Mouse (Mus musculus) megakaryocyte progenitor cell, adult 5-6 weeks (primary cell): Measurements from ENCODE around the gene D6Ertd527e. TPM values are rescaled to one million over a fixed set of nuclear protein-coding genes. Genes with fewer than 3 reads are reported as not detected.

ENCODE experiments used
- ATAC-seq: replicated peaks from 2 replicates; pipeline ENCODE4 v1.8.0; 2016; ENCODE audit warnings: mild to moderate bottlenecking, moderate TSS enrichment, inconsistent platforms; ENCODE audit not compliant: poor library complexity
- total RNA-seq, 2 experiments: library from RNA; stranded (forward) in 1 of 2; stranded (reverse) in 1 of 2; fragments of 157-497, 149-512 nt in 1 of 2; fragments of 200-1000 nt in 1 of 2; gene quantifications; 2 replicates each; pipeline versions ENCODE4 v1.2.3 to v1.2.4; 2015 to 2017

Gene D6Ertd527e
- total RNA-seq, 2 experiments from 2014 or later: not detected

- ATAC-seq: no peak
Measured at GRCm38 (mm10) chr6:87147921-87148320, 43.4 kb downstream of the D6Ertd527e start.

GRCm38 (mm10) chr6:87150471-87150870 lies 45.9 kb downstream of the D6Ertd527e start:
- no peak for ATAC-seq

- ATAC-seq: no peak
Measured at GRCm38 (mm10) chr6:87151427-87151826, 46.9 kb downstream of the D6Ertd527e start.

GRCm38 (mm10) chr6:87152461-87153230 lies 48.1 kb downstream of the D6Ertd527e start:
- ATAC-seq: peak; percentile 97

GRCm38 (mm10) chr6:87153231-87153580 lies 48.7 kb downstream of the D6Ertd527e start:
- ATAC-seq: peak; percentile 23

- ATAC-seq: no peak
Measured at GRCm38 (mm10) chr6:87153836-87154235, 49.3 kb downstream of the D6Ertd527e start.

GRCm38 (mm10) chr6:87158062-87158623 lies 53.6 kb downstream of the D6Ertd527e start:
- no peak for ATAC-seq

- no peak for ATAC-seq
Measured at GRCm38 (mm10) chr6:87160196-87160595, 55.6 kb downstream of the D6Ertd527e start.

- ATAC-seq: no peak
Measured at GRCm38 (mm10) chr6:87161391-87162263, 57.1 kb downstream of the D6Ertd527e start.

Other genes with a start within 250 kb of the D6Ertd527e start
- 104 and 108 TPM in 2 replicates for gene Nfu1, start 95.5 kb upstream of the D6Ertd527e start, total RNA-seq (2015)
- 76.0 and 86.0 TPM in 2 replicates for gene Nfu1, start 95.5 kb upstream of the D6Ertd527e start, total RNA-seq (2017)
- gene Gfpt1, start 61.9 kb upstream of the D6Ertd527e start, total RNA-seq (2015): 22.2 and 26.3 TPM in 2 replicates
- 15.0 and 21.9 TPM in 2 replicates for gene Gfpt1, start 61.9 kb upstream of the D6Ertd527e start, total RNA-seq (2017)
- gene Antxr1, start 231.1 kb downstream of the D6Ertd527e start, total RNA-seq (2015): 1.2 and 1.5 TPM in 2 replicates
- gene Antxr1, start 231.1 kb downstream of the D6Ertd527e start, total RNA-seq (2017): 0.07 and 0.08 TPM in 2 replicates
- not detected in 2 replicates for gene Gkn1, start 246.2 kb downstream of the D6Ertd527e start, total RNA-seq (2015)
- not detected in 2 replicates for gene Gkn1, start 246.2 kb downstream of the D6Ertd527e start, total RNA-seq (2017)